Mouse (Mus musculus) frontal cortex, adult 2 months (tissue): Measurements from ENCODE around the gene Eif3c. TPM values are rescaled to one million over a fixed set of nuclear protein-coding genes. Genes with fewer than 3 reads are reported as not detected.

Experiments used
- DNase-seq, 2 experiments: peaks; one replicate each; pipeline ENCODE4 v3.0.0; 2022; ENCODE audit warnings: low spot score in 1 of 2; ENCODE audit errors: extremely low spot score in 1 of 2
- polyA plus RNA-seq: library from polyadenylated mRNA; depleted of rRNA; stranded (reverse); fragments of >200 nt; gene quantifications from 2 replicates; pipeline ENCODE4 v1.2.3, GENCODE M21; 2012

Eif3c gene
- polyA plus RNA-seq, 1 experiment: 114 TPM

GRCm38 (mm10) chr7:126556635-126557034 is 9.6 kb downstream of the Eif3c start:
- no peak for DNase-seq

GRCm38 (mm10) chr7:126554796-126555195 is 11.4 kb downstream of the Eif3c start:
- DNase-seq: no peak

GRCm38 (mm10) chr7:126545631-126546030 is 20.6 kb downstream of the Eif3c start:
- no peak for DNase-seq

- DNase-seq: no peak
These were observed 24.6 kb downstream of the Eif3c start for GRCm38 (mm10) chr7:126541661-126542060.

GRCm38 (mm10) chr7:126537820-126538585 is 28.2 kb downstream of the Eif3c start:
- DNase-seq: peak in 1 of 2 experiments; percentile 7

- DNase-seq: no peak
These were observed 29.7 kb downstream of the Eif3c start for GRCm38 (mm10) chr7:126536466-126536865.

GRCm38 (mm10) chr7:126535766-126536165 is 30.4 kb downstream of the Eif3c start:
- DNase-seq: no peak

GRCm38 (mm10) chr7:126533434-126533833 is 32.8 kb downstream of the Eif3c start:
- DNase-seq: no peak

GRCm38 (mm10) chr7:126528166-126528577 is 38.0 kb downstream of the Eif3c start:
- DNase-seq: peak in 1 of 2 experiments; percentile 75

GRCm38 (mm10) chr7:126523316-126523715 is 42.9 kb downstream of the Eif3c start:
- no peak for DNase-seq

- peak in 1 of 2 experiments; percentile 22 for DNase-seq
These were observed 46.7 kb downstream of the Eif3c start for GRCm38 (mm10) chr7:126519513-126519912.

GRCm38 (mm10) chr7:126518261-126518941 is 47.8 kb downstream of the Eif3c start:
- no peak for DNase-seq

GRCm38 (mm10) chr7:126511287-126511686 is 54.9 kb downstream of the Eif3c start:
- DNase-seq: no peak

- DNase-seq: no peak
These were observed 59.0 kb downstream of the Eif3c start for GRCm38 (mm10) chr7:126507126-126507778.

- no peak for DNase-seq
These were observed 61.3 kb downstream of the Eif3c start for GRCm38 (mm10) chr7:126504913-126505312.

- DNase-seq: peak; percentile 97 to 99
These were observed 62.8 kb downstream of the Eif3c start, which contains the start of gene Atxn2l for GRCm38 (mm10) chr7:126503273-126503878. TSS of gene Atxn2l (minus strand) at chr7:126503437.

GRCm38 (mm10) chr7:126502751-126503150 is 63.5 kb downstream of the Eif3c start:
- DNase-seq: no peak

GRCm38 (mm10) chr7:126502023-126502741 is 64.0 kb downstream of the Eif3c start:
- DNase-seq: peak; percentile 85 to 94

- no peak for DNase-seq
These were observed 64.6 kb downstream of the Eif3c start for GRCm38 (mm10) chr7:126501684-126502022.

GRCm38 (mm10) chr7:126499416-126499815 is 66.8 kb downstream of the Eif3c start:
- no peak for DNase-seq
